Mouse (Mus musculus) forebrain, embryonic 15.5 days (tissue): ENCODE data around the gene Mbnl1. TPM values are rescaled to one million over a fixed set of nuclear protein-coding genes. Genes with fewer than 3 reads are reported as not detected.
A peak's percentile ranks its signal among the peaks of the same experiment; 100 is the strongest.

Experiments
- ATAC-seq: fragments of 200-750 bp; cut with Nextera tagmentation; replicated peaks from 2 replicates; pipeline ENCODE4 v1.8.0; 2017; ENCODE audit warnings: mild to moderate bottlenecking, moderate TSS enrichment, moderate library complexity
- H3K27ac ChIP-seq: fragments of 300-500 bp; sonication (generic); replicated peaks from 2 replicates; pipeline ENCODE4 v1.5.1; 2015; ENCODE audit warnings: mild to moderate bottlenecking, inconsistent platforms
- H3K27me3 ChIP-seq: fragments of 300-500 bp; sonication (generic); 2 replicates; pipeline ENCODE4 v1.6.1; 2015; ENCODE audit warnings: inconsistent platforms
- H3K36me3 ChIP-seq: fragments of 300-500 bp; sonication (generic); 2 replicates; pipeline ENCODE4 v1.6.1; 2015; ENCODE audit warnings: mild to moderate bottlenecking, inconsistent platforms
- H3K4me1 ChIP-seq: fragments of 300-500 bp; sonication (generic); 2 replicates; pipeline ENCODE4 v1.6.1; 2015; ENCODE audit warnings: inconsistent platforms
- H3K4me2 ChIP-seq: fragments of 300-500 bp; sonication (generic); replicated peaks from 2 replicates; pipeline ENCODE4 v1.6.1; 2015; ENCODE audit warnings: mild to moderate bottlenecking, inconsistent platforms
- H3K4me3 ChIP-seq: fragments of 300-500 bp; sonication (generic); 2 replicates; pipeline ENCODE4 v1.5.1; 2015; ENCODE audit warnings: mild to moderate bottlenecking, inconsistent platforms
- H3K9ac ChIP-seq: fragments of 300-500 bp; sonication (generic); replicated peaks from 2 replicates; pipeline ENCODE4 v1.6.1; 2015; ENCODE audit warnings: mild to moderate bottlenecking, inconsistent platforms
- H3K9me3 ChIP-seq: fragments of 300-500 bp; sonication (generic); 2 replicates; pipeline ENCODE4 v1.6.1; 2016; ENCODE audit warnings: inconsistent platforms
- WGBS: fragments of 180-500 bp; shearing (Covaris S2); methylation state at CpG from one replicate; pipeline ENCODE4 v1.1.7; 2015; ENCODE audit warnings: mixed read lengths; 5-methylcytosine and 5-hydroxymethylcytosine counted together
- polyA plus RNA-seq: library from polyadenylated mRNA; unstranded; fragments of >200 nt; fragmentation: Nextera tagmentation; extraction: Ambion mirVana; gene quantifications from 2 replicates; pipeline ENCODE4 v1.2.1, GENCODE M21; 2015

Gene Mbnl1
- polyA plus RNA-seq, 1 experiment from 2014 or later, result 44.0 TPM

DNA sequence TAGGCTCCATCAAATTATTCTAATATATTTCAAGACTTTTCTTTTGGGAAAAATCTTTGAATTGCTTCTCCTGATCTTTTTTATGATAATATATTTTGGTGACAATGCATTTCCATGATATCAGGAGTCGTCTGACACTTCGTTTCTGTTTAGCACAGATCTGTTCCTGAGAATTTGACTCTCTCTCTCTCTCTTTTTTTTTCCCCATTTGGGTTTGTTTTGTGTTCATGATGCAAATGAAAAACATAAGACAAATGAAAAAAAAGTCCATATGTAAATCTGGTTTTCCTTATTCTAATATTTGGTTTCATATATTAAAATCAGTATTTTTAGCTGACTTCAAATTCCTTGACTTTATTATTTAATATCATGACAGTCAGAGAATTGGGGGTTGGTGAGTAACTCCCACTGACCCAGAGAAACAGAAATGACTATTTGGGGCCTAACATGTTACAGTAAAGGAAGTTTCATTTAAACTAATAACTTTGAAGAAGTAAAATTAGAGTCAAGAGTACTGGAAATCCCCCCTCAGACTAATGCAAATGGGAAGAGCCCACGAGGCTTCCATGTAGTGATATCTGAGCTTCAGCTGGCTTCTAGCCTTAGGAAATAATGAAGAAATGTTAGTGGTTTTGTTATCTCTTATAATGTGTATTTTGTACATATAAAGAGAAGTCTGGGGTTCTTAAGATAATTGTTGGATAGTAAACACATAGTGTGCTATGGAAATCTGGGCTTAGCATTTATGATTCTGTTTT is 65.8 kb downstream of the Mbnl1 start:
- Histone ChIP-seq H3K27ac (no peak overlapping the region), H3K9me3 (no peaks in the 10 kb centered on the region), H3K36me3 (no peaks in the 10 kb centered on the region), H3K27me3 (no peaks in the 10 kb centered on the region), H3K4me2 (no peak overlapping the region), H3K4me1 (no peaks in the 10 kb centered on the region), H3K9ac (no peak overlapping the region), H3K4me3 (no peak overlapping the region)
- 90% methylated on average over 3 of the region's 3 CpGs for WGBS
- ATAC-seq, result no peak

DNA sequence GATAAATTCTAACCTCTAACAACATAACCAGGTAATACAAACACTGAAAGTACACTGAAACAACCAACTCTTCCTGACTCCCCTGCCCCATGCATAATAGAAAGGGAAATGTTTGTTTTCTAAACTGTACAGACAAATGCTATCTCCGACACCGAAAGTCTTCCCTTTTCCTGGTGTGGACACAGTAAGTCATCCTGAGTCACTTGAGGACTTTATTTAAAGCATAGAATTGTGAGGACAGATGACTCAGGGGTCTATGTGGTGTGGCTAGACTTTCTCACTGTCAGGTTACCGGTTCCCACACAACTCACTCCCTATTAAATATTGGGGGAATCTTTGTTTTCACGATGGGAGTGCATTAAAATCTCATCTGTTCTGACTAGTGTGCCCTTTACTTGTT is 68.5 kb downstream of the Mbnl1 start:
- Histone ChIP-seq H3K36me3 (no peaks in the 10 kb centered on the region), H3K27me3 (no peaks in the 10 kb centered on the region), H3K9ac (no peak overlapping the region), H3K9me3 (no peaks in the 10 kb centered on the region), H3K4me3 (no peak overlapping the region), H3K4me1 (no peaks in the 10 kb centered on the region), H3K4me2 (no peak overlapping the region), H3K27ac (no peak overlapping the region)
- no peak for ATAC-seq
- WGBS, result 88% methylated on average over 4 of the region's 4 CpGs

DNA sequence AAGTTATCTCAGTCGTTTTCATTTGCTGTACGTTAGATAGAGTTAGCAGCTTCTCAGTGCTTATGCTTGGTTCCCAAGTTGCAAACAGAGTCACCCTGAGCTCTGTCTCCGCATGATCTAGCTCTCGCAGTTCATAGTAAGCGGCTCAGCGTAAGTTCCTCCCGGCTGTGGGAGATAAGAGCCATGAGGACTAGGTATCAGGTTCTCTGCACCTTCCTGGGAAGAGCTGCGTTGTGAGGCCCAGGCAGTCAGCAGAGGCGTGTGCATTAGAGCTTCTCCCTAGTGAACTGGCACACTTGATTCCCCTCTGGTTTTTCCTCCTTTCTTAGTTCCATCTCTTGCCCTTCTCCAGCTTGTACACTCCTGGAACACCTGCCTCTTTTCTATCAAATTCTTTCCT is 73.6 kb downstream of the Mbnl1 start:
- no peak overlapping the region for H3K27ac ChIP-seq
- H3K4me3 ChIP-seq, result no peak overlapping the region
- H3K4me2 ChIP-seq, result no peak overlapping the region
- 80% methylated on average over 9 of the region's 9 CpGs for WGBS
- ATAC-seq, result no peak
- H3K9me3 ChIP-seq, result no peaks in the 10 kb centered on the region
- H3K27me3 ChIP-seq, result no peaks in the 10 kb centered on the region
- no peak overlapping the region for H3K9ac ChIP-seq
- no peaks in the 10 kb centered on the region for H3K4me1 ChIP-seq
- no peaks in the 10 kb centered on the region for H3K36me3 ChIP-seq

DNA sequence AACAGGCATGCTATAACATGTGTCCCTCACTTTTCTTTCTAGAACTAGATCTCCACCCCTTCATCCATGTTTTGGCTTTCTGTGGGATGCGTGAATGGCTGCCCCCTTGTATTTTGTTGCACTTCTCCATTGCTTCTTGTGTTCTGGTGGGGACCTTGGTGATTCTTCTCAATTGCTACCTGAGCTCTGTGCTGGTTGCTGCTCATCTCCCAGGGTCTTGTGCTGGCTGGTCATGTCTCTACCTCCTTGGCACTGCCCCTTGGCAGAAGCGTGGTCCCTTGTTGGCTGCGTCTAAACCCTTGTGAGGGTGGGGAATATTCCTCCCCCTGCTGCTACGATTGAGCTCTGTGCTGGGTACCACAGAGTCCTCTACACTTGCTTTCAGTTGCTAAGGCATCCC is 74.3 kb downstream of the Mbnl1 start:
- Histone ChIP-seq H3K4me3 (no peak overlapping the region), H3K36me3 (no peaks in the 10 kb centered on the region), H3K27me3 (no peaks in the 10 kb centered on the region), H3K4me2 (no peak overlapping the region), H3K27ac (no peak overlapping the region), H3K4me1 (peaks cover 2% of the 10 kb centered on the region; the same call in 1 of the 2 replicates), H3K9ac (no peak overlapping the region), H3K9me3 (no peaks in the 10 kb centered on the region)
- WGBS, result 90% methylated on average over 4 of the region's 4 CpGs
- ATAC-seq, result no peak

DNA sequence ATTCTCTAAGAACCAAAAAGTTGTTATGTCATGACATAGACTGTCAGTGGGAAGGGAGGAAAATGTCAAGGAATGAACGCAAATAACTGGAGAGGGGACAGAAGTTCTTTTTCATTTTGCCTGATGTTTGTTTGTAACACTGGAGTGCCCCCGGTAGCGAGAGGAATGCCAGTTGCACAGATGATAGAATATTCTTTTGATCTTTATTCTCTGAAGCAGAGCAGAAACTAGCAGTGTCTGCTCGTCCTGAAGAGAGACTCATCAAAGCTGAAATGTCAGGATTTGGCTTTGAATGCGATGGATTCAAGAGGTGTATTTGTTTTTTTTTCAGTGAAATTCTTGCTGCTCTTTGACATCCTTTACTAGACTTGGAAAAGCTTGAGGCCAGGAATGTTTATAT is 77.9 kb downstream of the Mbnl1 start:
- no peak overlapping the region for H3K4me2 ChIP-seq
- H3K4me1 ChIP-seq, result peaks cover 2% of the 10 kb centered on the region; the same call in 1 of the 2 replicates
- no peaks in the 10 kb centered on the region for H3K36me3 ChIP-seq
- 57% methylated on average over 5 of the region's 5 CpGs for WGBS
- H3K4me3 ChIP-seq, result no peak overlapping the region
- no peak for ATAC-seq
- H3K27me3 ChIP-seq, result no peaks in the 10 kb centered on the region
- H3K9me3 ChIP-seq, result no peaks in the 10 kb centered on the region
- H3K27ac ChIP-seq, result no peak overlapping the region
- no peak overlapping the region for H3K9ac ChIP-seq

DNA sequence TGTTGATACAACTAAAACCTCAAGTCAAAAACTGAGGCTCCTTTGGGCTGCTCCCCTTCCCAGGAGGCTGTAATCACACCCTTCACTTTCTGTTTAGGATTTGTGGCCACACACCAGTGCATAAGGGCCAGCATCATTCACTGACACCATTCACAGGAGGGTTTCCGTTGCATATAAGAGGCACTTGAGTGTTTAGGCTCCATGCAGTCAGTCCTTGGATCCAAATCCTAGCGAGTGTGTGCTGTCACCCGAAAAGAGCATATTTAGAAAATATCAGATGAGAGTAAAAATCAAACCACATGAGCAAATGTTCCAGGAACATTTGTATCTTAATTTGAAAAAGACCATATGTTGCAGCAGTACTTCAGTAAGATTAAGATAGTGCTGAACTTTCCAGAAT is 79.0 kb downstream of the Mbnl1 start:
- Histone ChIP-seq H3K4me1 (peaks cover 2% of the 10 kb centered on the region; the same call in 1 of the 2 replicates), H3K4me2 (no peak overlapping the region), H3K27ac (no peak overlapping the region), H3K9me3 (no peaks in the 10 kb centered on the region), H3K36me3 (no peaks in the 10 kb centered on the region), H3K4me3 (no peak overlapping the region), H3K9ac (no peak overlapping the region), H3K27me3 (no peaks in the 10 kb centered on the region)
- WGBS, result 43% methylated on average over 3 of the region's 3 CpGs
- no peak for ATAC-seq

DNA sequence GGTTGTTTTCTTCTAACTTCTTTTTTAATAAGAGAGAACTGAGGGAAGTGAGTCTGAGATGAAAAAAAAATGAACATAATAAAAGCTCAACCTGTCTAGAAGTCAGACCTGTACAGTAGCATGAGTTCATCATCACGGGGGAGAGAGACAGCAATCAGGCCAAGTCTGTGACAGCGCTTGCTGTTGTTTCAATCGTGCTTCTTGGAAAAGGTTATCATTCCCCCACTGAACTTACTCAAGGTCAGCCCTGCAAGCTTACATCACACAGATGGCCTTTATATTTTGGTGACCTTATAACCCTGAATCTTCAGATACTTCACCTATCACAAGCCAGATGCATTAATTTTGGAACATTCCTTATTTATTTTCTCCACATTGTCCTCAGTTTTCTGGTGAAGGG is 80.4 kb downstream of the Mbnl1 start:
- Histone ChIP-seq H3K4me2 (no peak overlapping the region), H3K4me1 (peaks cover 2% of the 10 kb centered on the region; the same call in 1 of the 2 replicates), H3K27me3 (no peaks in the 10 kb centered on the region), H3K27ac (no peak overlapping the region), H3K9ac (no peak overlapping the region), H3K36me3 (no peaks in the 10 kb centered on the region), H3K4me3 (no peak overlapping the region), H3K9me3 (no peaks in the 10 kb centered on the region)
- no peak for ATAC-seq
- 93% methylated on average over 3 of the region's 3 CpGs for WGBS

DNA sequence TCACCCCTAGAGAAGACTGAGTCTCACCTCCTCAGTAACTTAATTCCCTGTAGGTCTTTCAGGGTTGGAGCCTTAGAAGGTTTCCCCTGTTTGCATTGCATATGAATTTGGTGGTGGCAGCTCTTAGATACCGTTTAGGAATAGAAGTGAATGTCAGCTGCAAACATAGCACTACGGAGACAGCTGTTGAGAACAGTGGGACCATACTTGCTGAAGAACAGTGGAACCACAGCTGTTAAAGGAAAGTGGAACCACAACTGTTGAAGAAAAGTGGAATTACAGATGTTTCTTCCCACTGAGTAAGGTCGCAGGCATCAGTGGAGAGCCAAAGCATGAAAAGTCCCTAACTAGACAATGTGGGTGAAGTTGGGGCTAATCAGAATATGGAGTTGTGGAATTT is 84.0 kb downstream of the Mbnl1 start:
- Histone ChIP-seq H3K4me1 (peaks cover 13% of the 10 kb centered on the region), H3K27ac (no peak overlapping the region), H3K4me2 (no peak overlapping the region), H3K4me3 (no peak overlapping the region), H3K9ac (no peak overlapping the region), H3K9me3 (no peaks in the 10 kb centered on the region), H3K36me3 (no peaks in the 10 kb centered on the region), H3K27me3 (no peaks in the 10 kb centered on the region)
- 86% methylated on average over 3 of the region's 3 CpGs for WGBS
- no peak for ATAC-seq

DNA sequence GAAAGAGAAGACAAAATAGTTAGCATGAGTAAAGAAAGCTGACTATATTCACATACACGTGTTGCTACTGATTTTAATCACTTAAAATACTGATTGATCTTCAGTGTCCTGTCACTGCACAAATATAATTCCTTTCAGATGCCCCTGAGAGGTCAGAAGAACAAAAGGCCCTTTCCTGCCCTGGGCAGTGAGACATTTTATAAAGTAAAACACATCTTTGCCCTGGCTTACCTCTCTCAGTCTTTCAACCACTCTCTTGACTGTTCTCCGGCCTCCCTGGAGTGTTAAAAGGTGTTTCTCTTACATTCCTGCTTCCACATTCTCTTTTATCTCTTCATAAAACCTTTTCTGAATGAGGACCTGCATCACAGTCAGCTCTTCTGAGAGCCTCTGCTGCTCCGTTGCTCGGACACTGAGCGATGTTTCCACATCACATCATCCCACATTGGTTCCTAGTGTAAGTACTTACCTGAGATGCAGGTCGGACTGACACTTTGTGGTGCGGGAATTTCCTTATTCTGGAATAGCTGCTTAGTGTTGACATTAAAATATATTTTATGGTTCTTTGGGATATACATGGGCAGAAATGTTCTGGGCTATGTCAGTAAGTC is 85.7 kb downstream of the Mbnl1 start:
- no peak for ATAC-seq

DNA sequence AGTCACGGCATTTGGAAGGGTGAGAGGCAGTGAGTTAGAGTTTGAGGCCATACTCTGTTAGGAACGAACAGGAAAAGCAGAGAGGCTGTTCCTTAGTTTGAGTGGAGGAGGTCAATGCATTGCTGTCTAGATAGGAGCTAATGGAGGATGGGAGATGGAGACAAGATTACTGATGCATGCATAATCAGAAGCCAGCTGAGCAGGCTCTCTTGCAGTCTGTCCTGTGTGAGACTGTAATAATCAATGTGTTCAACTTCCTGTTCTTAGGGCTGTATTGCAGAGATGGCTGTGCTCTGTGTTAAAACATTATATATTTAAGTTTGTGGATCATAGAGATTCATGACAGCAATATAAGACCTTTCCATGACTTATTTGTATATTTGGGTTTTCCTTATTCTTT is 87.1 kb downstream of the Mbnl1 start:
- Histone ChIP-seq H3K27ac (no peak overlapping the region), H3K4me3 (no peak overlapping the region)
- 0 out of 2 replicates have a peak, but pooled peaks have one; percentile 11 for ATAC-seq

More for the DNA sequence above, 85.7 kb downstream of the Mbnl1 start:
- Histone ChIP-seq H3K4me2 (no peak overlapping the region), H3K9ac (no peak overlapping the region), H3K4me3 (no peak overlapping the region), H3K36me3 (no peaks in the 10 kb centered on the region), H3K27ac (no peak overlapping the region), H3K27me3 (no peaks in the 10 kb centered on the region), H3K9me3 (no peaks in the 10 kb centered on the region), H3K4me1 (peaks cover 16% of the 10 kb centered on the region)
- 63% methylated on average over 7 of the region's 7 CpGs for WGBS

DNA sequence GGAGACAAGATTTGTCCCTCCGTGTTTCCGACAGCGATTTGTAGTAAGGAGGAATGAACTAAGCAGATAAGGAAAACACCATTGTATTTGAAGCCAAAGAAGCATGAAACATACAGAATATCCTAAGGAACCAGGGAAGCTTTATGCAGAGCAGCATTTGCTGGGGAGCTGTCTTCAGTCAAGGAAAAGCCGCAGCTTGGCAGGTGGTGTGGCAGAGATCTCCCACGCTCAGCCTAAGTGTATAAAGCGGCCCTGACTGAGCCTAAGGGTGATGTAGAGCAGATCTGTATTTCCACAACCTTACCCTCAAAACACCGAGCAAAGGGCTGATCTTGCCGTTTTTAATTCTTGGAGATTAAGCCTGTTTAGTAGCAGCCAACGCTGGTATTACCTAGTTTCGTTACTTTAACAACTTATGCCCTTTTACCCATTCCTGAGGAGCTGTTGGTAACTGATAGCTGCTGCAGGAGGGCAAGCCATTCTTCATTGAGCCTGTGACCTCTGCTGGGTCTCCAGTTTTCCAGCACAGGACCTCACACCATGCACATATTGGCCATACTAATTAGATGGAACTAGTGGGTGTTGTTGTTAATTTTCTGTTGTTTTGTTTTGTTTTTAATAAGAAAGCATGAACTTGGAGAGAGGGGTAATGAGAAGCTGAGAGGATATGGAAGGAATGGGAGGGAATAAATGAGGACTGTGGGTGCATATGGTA is 91.1 kb downstream of the Mbnl1 start:
- Histone ChIP-seq H3K4me3 (no peak overlapping the region), H3K4me1 (peaks cover 36% of the 10 kb centered on the region), H3K27me3 (no peaks in the 10 kb centered on the region), H3K9ac (0 out of 2 replicates have a peak overlapping the region, but pooled peaks have one; percentile 12), H3K36me3 (no peaks in the 10 kb centered on the region), H3K9me3 (no peaks in the 10 kb centered on the region), H3K27ac (no peak overlapping the region), H3K4me2 (no peak overlapping the region)
- no peak for ATAC-seq
- 25% methylated on average over 10 of the region's 10 CpGs for WGBS

More for the DNA sequence above, 87.1 kb downstream of the Mbnl1 start:
- Histone ChIP-seq H3K27me3 (no peaks in the 10 kb centered on the region), H3K9me3 (no peaks in the 10 kb centered on the region), H3K36me3 (no peaks in the 10 kb centered on the region), H3K9ac (no peak overlapping the region), H3K4me1 (peaks cover 26% of the 10 kb centered on the region), H3K4me2 (no peak overlapping the region)
- whole genome bisulfite sequencing, result 80% methylated on average over 2 of the region's 2 CpGs

DNA sequence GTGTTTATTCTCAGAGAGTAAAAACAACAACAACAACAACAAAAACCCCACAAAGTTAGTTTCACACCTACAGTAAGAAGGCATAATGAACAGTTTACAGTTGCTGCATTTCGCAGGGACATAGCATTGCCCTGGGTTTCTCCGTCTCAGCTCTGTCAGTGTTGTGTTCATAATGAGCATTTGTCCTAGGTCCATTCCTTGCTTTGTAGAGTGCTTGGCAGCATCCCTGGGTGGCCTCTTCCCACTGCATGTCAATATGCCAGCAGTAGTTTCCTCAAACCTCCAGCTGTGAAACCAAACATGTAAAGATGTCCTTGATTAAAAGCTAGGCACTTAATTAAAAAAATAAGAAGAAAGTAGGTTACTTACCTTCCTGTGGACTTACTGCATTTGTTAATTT is 91.6 kb downstream of the Mbnl1 start:
- Histone ChIP-seq H3K27me3 (no peaks in the 10 kb centered on the region), H3K4me1 (peaks cover 42% of the 10 kb centered on the region), H3K27ac (no peak overlapping the region), H3K9ac (no peak overlapping the region), H3K9me3 (no peaks in the 10 kb centered on the region), H3K4me2 (no peak overlapping the region), H3K4me3 (no peak overlapping the region), H3K36me3 (no peaks in the 10 kb centered on the region)
- ATAC-seq, result 0 out of 2 replicates have a peak, but pooled peaks have one; percentile 17
- 16% methylated on average over 2 of the region's 2 CpGs for WGBS
